Mouse (Mus musculus) E14TG2a.4 (cell line): ENCODE results near the gene Thsd7b.

Experiments
- CTCF ChIP-seq: conservative IDR thresholded peaks from 2 replicates; pipeline ENCODE4 v1.5.1; 2014; ENCODE audit warnings: low read length
- NANOG ChIP-seq: IDR thresholded peaks from 2 replicates; pipeline ENCODE4 v1.6.1; 2014; ENCODE audit warnings: borderline replicate concordance, low read length, mixed read lengths

DNA sequence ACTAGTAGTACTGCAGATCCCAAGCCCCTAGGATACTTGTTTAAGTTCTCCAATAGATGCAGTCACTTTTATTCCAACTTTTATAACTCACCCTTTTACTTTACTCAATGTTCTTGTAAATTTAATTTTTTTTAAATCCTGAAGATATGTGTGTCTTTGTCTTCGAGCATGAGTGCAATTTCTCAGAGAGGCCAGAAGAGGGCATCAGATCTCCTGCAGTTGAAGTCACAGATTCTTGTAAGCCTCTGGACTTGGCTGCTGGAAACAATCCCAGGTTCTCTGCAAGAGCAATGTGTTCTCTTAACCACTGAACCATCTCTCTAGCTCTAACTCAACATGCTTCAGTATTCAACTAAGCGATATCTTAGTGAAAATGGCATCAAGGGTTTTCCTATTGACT lies 894.2 kb downstream of the Thsd7b start:
- TF ChIP-seq CTCF (peak; percentile 61), NANOG (no peak)
